Mouse (Mus musculus) testis, adult 2 months (tissue): ENCODE measurements around the gene Dram1.

Source experiments
- CTCF ChIP-seq: fragments of 200-500 bp; IDR thresholded peaks from 2 replicates; pipeline ENCODE4 v1.5.1; 2012; ENCODE audit warnings: low read depth, mild to moderate bottlenecking, inconsistent platforms, low read length, moderate library complexity; ENCODE audit not compliant: control insufficient read depth, insufficient read depth, insufficient replicate concordance
- POLR2A ChIP-seq: fragments of 200-500 bp; IDR thresholded peaks from 2 replicates; pipeline ENCODE4 v1.6.1; 2012; ENCODE audit warnings: low read depth, mild to moderate bottlenecking, inconsistent platforms, low read length, moderate library complexity; ENCODE audit not compliant: control insufficient read depth

DNA sequence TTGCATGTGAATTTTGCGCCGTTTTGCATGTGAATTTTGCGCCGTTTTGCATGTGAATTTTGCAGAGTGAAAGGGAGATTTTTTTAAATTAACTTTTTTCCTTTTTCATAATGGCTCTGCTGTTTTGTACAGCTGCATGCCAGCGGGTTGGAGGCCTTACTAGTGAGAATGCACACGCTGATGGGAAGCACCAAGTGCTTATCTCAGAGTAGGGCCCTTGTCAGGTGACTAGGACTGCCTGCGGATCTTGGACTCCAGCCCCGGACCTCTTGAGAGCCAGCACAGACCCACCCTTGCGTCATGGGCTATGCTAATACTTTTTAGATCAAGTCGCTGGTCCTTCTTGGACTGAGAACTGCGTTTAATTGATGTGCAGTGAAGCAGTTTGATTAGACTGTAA is 1.1 kb upstream of the Dram1 start:
- TF ChIP-seq CTCF = no peak
- no peak for TF ChIP-seq POLR2A
